Mouse (Mus musculus): Measurements from ENCODE around the gene Map4.

- no peak for TF ChIP-seq CTCF (conservative IDR thresholded peaks at IDR 0.05; ENCODE audit: insufficient read depth, insufficient read length, low read depth, low read length)
- no peak for TF ChIP-seq POLR2A (IDR thresholded peaks at IDR 0.05; ENCODE audit: low read depth, low read length)
Observed at GRCm38 (mm10) chr9:110130896-110131524, 199.8 kb downstream of the Map4 start.

All from kidney, adult 2 months (tissue).